Comparison of ENCODE assay signal across 8 mouse cellular contexts in genomic region chr11:59293616-59294015, GRCm38 (mm10). TPM values are rescaled to one million over a fixed set of nuclear protein-coding genes. Genes with fewer than 3 reads are reported as not detected.
A peak's percentile ranks its signal among the peaks of the same experiment; 100 is the strongest.
DNase-seq lines count a peak whose midpoint lies in the region; ATAC-seq and TF ChIP-seq lines count a peak whose summit lies in the region.

No protein-coding gene starts in this region.

- H3K4me3 ChIP-seq in hindbrain, postnatal 0 days (ENCODE audit: low read length) = no peak overlapping the region
- H3K4me3 ChIP-seq in hindbrain, embryonic 16.5 days (ENCODE audit: low read length) = no peak overlapping the region
- no peak overlapping the region for H3K4me3 ChIP-seq in cortical plate, adult 2 months (ENCODE audit: insufficient read depth, low read length)
- H3K4me3 ChIP-seq in lung, adult 2 months (replicated peaks; ENCODE audit: extremely low read depth, low read depth, low read length) = no peak overlapping the region

- no peak overlapping the region for H3K9ac ChIP-seq in hindbrain, postnatal 0 days (replicated peaks; ENCODE audit: low read length)
- H3K9ac ChIP-seq in hindbrain, embryonic 16.5 days (ENCODE audit: low read depth, low read length) = no peak overlapping the region

- DNase-seq in hindbrain, postnatal 0 days (ENCODE audit: low spot score) = peak; percentile 55
- peak; percentile 46 for DNase-seq in CD4-positive helper T cell, adult 2 months (ENCODE audit: low read depth, low spot score)
- DNase-seq in adipocyte (ENCODE audit: low spot score) = peak; percentile 37
- DNase-seq in lung, adult 2 months = peak; percentile 74
- peak; percentile 69 for DNase-seq in testis, postnatal 10 days (ENCODE audit: low spot score)
- DNase-seq in layer of hippocampus, adult 8-10 months (ENCODE audit: low spot score in 2 of 2) = no peak

- no peak overlapping the region for H3K27ac ChIP-seq in hindbrain, postnatal 0 days
- no peak overlapping the region for H3K27ac ChIP-seq in hindbrain, embryonic 16.5 days (ENCODE audit: low read depth, low read length)
- H3K27ac ChIP-seq in cortical plate, adult 2 months (ENCODE audit: insufficient read depth, low read length) = no peak overlapping the region

- ATAC-seq in hindbrain, postnatal 0 days = no peak
- no peak for ATAC-seq in hindbrain, embryonic 16.5 days

- no peaks in the 10 kb centered on the region for H3K4me1 ChIP-seq in hindbrain, postnatal 0 days (ENCODE audit: insufficient read depth, low read length)
- peaks cover 12% of the 10 kb centered on the region for H3K4me1 ChIP-seq in hindbrain, embryonic 16.5 days (ENCODE audit: control insufficient read depth, insufficient read depth, low read depth, low read length)
- no peaks in the 10 kb centered on the region for H3K4me1 ChIP-seq in cortical plate, adult 2 months (ENCODE audit: control insufficient read depth, insufficient read depth, low read length)
- H3K4me1 ChIP-seq in lung, adult 2 months (ENCODE audit: control insufficient read depth, insufficient read depth, low read length) = no peaks in the 10 kb centered on the region

- no peaks in the 10 kb centered on the region for H3K36me3 ChIP-seq in hindbrain, postnatal 0 days (ENCODE audit: insufficient read depth, low read length)
- H3K36me3 ChIP-seq in hindbrain, embryonic 16.5 days (ENCODE audit: control insufficient read depth, insufficient read depth, low read length) = no peaks in the 10 kb centered on the region

- TF ChIP-seq POLR2A in cortical plate, adult 2 months (IDR thresholded peaks at IDR 0.05; ENCODE audit: extremely low read depth, insufficient read depth, low read length) = no peak
- no peak for TF ChIP-seq POLR2A in lung, adult 2 months (IDR thresholded peaks at IDR 0.05; ENCODE audit: borderline replicate concordance, extremely low read depth, low read depth, low read length)

- WGBS in hindbrain, postnatal 0 days = 18% methylated on average over 7 of the region's 7 CpGs
- WGBS in hindbrain, embryonic 16.5 days = 27% methylated on average over 7 of the region's 7 CpGs
- 18% methylated on average over 7 of the region's 7 CpGs for WGBS in lung, adult 2 months

- peaks cover 63% of the 10 kb centered on the region for H3K27me3 ChIP-seq in hindbrain, postnatal 0 days (ENCODE audit: insufficient read depth, low read length)
- H3K27me3 ChIP-seq in hindbrain, embryonic 16.5 days (replicated peaks; ENCODE audit: control insufficient read depth, insufficient read depth, low read length) = peaks cover 49% of the 10 kb centered on the region

- no peak overlapping the region for H3K4me2 ChIP-seq in hindbrain, postnatal 0 days (ENCODE audit: low read depth, low read length)
- no peak overlapping the region for H3K4me2 ChIP-seq in hindbrain, embryonic 16.5 days (ENCODE audit: low read length)

- H3K9me3 ChIP-seq in hindbrain, postnatal 0 days (ENCODE audit: low read length) = no peaks in the 10 kb centered on the region
- no peaks in the 10 kb centered on the region for H3K9me3 ChIP-seq in hindbrain, embryonic 16.5 days (ENCODE audit: control insufficient read depth, low read length)

- peak; percentile 75 for TF ChIP-seq CTCF in hindbrain, postnatal 0 days (IDR thresholded peaks at IDR 0.05; ENCODE audit: low read depth)
- TF ChIP-seq CTCF in cortical plate, adult 2 months (IDR thresholded peaks at IDR 0.05; ENCODE audit: extremely low read depth, insufficient read depth, low read length) = peak; percentile 62
- TF ChIP-seq CTCF in lung, adult 2 months (IDR thresholded peaks at IDR 0.05; ENCODE audit: insufficient read depth, low read length) = peak; percentile 77

RNA-seq across cellular contexts. Expression of gene Wnt3a, which starts 3.1 kb away (rescaled TPM):
- 0.61 and 0.68 TPM in 2 replicates for total RNA-seq in hindbrain, postnatal 0 days (2014; rRNA removed)
- 0.31 and 0.44 TPM in 2 replicates for polyA plus RNA-seq in hindbrain, postnatal 0 days (2015; fragmentation: Nextera tagmentation; extraction: Ambion mirVana)
- polyA plus RNA-seq in hindbrain, embryonic 16.5 days (2015; fragmentation: Nextera tagmentation; extraction: Ambion mirVana) = 0.45 and 0.77 TPM in 2 replicates
- 0.06 TPM in 1 of 2 replicates, not detected in the other for polyA plus RNA-seq in cortical plate, adult 2 months (2012; rRNA removed)
- polyA plus RNA-seq in lung, adult 2 months (2012; rRNA removed) = 9.4 and 15.4 TPM in 2 replicates
- under 1 TPM in 3 of 4 experiments, not detected in 1; 0.10 to 0.22 (median 0.16) TPM for total RNA-seq in layer of hippocampus, adult 8-10 months (2022)

RNA-seq across cellular contexts. Expression of gene Wnt9a, which starts 13.1 kb away (rescaled TPM):
- total RNA-seq in hindbrain, postnatal 0 days (2014; rRNA removed) = 2.8 and 4.5 TPM in 2 replicates
- polyA plus RNA-seq in hindbrain, postnatal 0 days (2015; fragmentation: Nextera tagmentation; extraction: Ambion mirVana) = 2.1 and 2.3 TPM in 2 replicates
- 3.1 and 3.5 TPM in 2 replicates for polyA plus RNA-seq in hindbrain, embryonic 16.5 days (2015; fragmentation: Nextera tagmentation; extraction: Ambion mirVana)
- polyA plus RNA-seq in cortical plate, adult 2 months (2012; rRNA removed) = 15.9 and 18.5 TPM in 2 replicates
- 6.9 and 7.8 TPM in 2 replicates for polyA plus RNA-seq in lung, adult 2 months (2012; rRNA removed)
- 1 to 10 TPM; 2.9 to 7.3 (median 4.5) TPM for total RNA-seq in layer of hippocampus, adult 8-10 months (2022)

Comparison
In these comparisons a context has a peak if more than half of its experiments do, and no peak if none do; other contexts are left out.
1. DNase-seq: peak in hindbrain, postnatal 0 days (single experiment), CD4-positive helper T cell, adult 2 months (single experiment), adipocyte (single experiment), lung, adult 2 months (single experiment) and testis, postnatal 10 days (single experiment); none in layer of hippocampus, adult 8-10 months (0 of 2).
2. Peak in every context shown above with its lines, with median percentiles within 50 percentile points of each other: CTCF ChIP-seq.